Mouse (Mus musculus) lung, adult 2 months (tissue): ENCODE data around the gene Sox5.

Source experiments
- CTCF ChIP-seq: fragments of 200-500 bp; IDR thresholded peaks from 2 replicates; pipeline ENCODE4 v1.5.1; 2011; ENCODE audit warnings: mild to moderate bottlenecking, low read length, control low read depth; ENCODE audit not compliant: insufficient read depth
- POLR2A ChIP-seq: fragments of 200-500 bp; IDR thresholded peaks from 2 replicates; pipeline ENCODE4 v1.6.1; 2011; ENCODE audit warnings: low read depth, mild to moderate bottlenecking, control low read depth, low read length, borderline replicate concordance; ENCODE audit errors: extremely low read depth

GRCm38 (mm10) chr6:144644711-144645110, 137.1 kb downstream of the Sox5 start:
- TF ChIP-seq CTCF (peak; percentile 72), POLR2A (no peak)
